Mouse (Mus musculus) ES-Bruce4 (cell line): ENCODE results near the gene Traf7.

ENCODE experiments used
- CTCF ChIP-seq: IDR thresholded peaks from one replicate; pipeline ENCODE4 v1.8.1; 2011; ENCODE audit warnings: low read depth, low read length
- EP300 ChIP-seq: IDR thresholded peaks from 2 replicates; pipeline ENCODE4 v1.6.1; 2011; ENCODE audit warnings: low read depth, low read length; ENCODE audit not compliant: insufficient read depth
- POLR2A ChIP-seq: IDR thresholded peaks from one replicate; pipeline ENCODE4 v1.8.1; 2011; ENCODE audit warnings: low read length; ENCODE audit not compliant: insufficient read depth

GRCm38 (mm10) chr17:24567034-24567779, 39.5 kb upstream of the Traf7 start:
- TF ChIP-seq CTCF (no peak), POLR2A (no peak), EP300 (no peak)
